Mouse (Mus musculus) thymus, postnatal 25 days (tissue): ENCODE measurements around the gene Iqsec1.

Source experiments
- DNase-seq: peaks from one replicate; pipeline ENCODE4 v3.0.0; 2022

Gene Iqsec1

GRCm38 (mm10) chr6:90810576-90810975, 177.9 kb downstream of the Iqsec1 start:
- DNase-seq, result no peak

DNA sequence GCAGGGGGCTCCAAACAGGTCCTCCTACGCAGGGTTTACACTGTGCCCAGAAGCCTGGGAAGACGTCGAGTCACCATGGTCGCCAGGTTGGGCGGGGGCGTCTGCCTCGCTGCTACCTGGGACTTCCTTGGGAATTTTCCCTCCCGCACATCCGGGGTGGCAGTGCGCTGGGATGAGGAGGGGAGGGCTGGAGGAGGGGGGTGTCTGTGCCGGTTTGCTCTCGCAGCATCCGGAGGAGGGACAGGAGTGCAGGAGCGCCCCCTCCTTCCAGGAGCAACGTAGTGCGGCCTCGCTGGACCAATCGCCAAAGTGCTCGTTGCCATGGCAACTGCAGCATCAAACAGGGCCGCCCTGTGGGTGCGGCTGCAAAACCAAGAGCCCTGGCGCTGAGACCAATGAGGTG, 178.5 kb downstream of the Iqsec1 start:
- peak; percentile 68 for DNase-seq

- no peak for DNase-seq
Measured at GRCm38 (mm10) chr6:90809077-90809840, 179.2 kb downstream of the Iqsec1 start.

GRCm38 (mm10) chr6:90808544-90808943, 179.9 kb downstream of the Iqsec1 start:
- DNase-seq, result no peak

DNA sequence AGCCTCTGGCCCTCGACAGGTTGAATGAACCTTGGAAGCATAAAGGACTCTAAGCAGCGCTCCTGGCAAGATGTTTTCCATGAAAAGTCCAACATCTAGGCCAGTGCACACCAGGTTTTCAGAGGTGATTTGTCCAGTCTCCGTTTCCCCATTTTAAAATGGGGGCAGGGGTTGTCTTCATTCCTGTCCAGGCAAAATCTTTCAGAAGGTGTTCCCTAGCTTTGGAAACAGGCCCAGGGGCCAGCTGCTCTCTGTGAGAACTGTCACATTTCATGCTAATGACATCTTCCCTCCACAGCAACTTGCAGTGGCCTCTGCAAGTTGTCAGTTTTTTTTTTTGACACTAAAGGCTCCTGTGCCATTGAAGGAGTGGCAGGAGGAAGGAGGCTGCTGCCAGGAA, 180.4 kb downstream of the Iqsec1 start:
- no peak for DNase-seq

DNA sequence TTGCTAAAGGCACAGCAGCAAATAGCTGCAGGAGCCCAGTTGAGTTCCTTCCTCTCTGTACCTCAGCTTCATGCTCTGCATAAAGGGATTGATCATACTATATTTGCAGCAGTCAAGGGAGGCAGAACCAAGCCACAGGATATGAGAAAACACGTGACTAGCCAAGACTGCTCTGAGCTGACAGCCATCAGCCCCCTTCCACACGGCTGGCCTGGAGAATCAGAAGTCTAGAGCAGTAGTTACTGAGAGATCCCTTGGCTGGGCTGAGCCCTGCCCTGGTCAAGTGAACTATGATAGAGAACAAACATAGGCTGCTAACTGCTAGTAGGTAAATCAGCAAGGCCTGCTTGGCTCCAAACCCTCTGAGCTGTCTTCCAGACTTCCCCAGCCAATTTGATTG, 180.9 kb downstream of the Iqsec1 start:
- peak; percentile 25 for DNase-seq

GRCm38 (mm10) chr6:90806743-90807142, 181.7 kb downstream of the Iqsec1 start:
- DNase-seq, result no peak

- DNase-seq, result no peak
Measured at GRCm38 (mm10) chr6:90805101-90805500, 183.4 kb downstream of the Iqsec1 start.

GRCm38 (mm10) chr6:90804646-90805045, 183.8 kb downstream of the Iqsec1 start:
- no peak for DNase-seq

DNA sequence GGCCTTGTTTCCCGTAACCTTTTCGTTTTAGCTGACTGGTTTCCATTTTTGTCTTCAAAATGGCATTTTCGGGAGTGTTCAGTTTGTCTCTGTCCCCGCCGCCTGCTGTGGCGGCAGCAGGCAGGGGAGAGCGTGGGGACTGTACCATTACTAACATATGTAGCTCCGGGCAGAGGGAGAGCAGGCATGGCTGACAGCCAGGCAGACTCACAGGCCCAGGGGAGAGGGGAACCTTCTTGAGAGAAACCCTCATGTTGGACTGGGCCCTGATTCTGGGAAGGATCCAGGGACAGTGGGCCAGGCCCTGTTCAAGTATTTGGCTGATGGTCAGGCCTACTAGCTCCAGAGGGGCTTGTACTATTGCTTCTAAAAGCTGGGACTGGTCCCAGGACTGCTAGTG, 185.9 kb downstream of the Iqsec1 start:
- no peak for DNase-seq

- no peak for DNase-seq
Measured at GRCm38 (mm10) chr6:90802058-90802457, 186.4 kb downstream of the Iqsec1 start.

DNA sequence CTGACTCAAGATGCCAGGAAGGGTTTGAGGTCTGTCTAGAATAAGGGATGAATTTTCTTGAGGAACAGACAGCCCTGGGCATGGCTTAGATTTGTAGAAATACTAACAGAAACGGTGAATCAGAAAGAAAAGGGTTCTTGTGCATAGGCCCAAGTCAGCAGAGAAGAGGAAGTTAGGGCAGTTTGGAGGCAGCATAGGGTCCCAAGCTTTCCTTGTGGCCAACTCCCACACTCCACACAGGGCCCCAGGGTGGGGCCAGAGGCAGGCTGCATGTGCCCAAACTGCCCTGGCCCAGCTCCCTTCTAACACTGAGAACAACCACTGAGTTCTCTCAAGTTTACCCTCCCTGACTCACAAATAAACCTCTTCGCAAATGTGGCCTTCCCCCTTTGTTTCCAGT, 187.7 kb downstream of the Iqsec1 start:
- DNase-seq, result no peak

- DNase-seq, result no peak
Measured at GRCm38 (mm10) chr6:90799116-90799515, 189.4 kb downstream of the Iqsec1 start.

GRCm38 (mm10) chr6:90798201-90798600, 190.3 kb downstream of the Iqsec1 start:
- no peak for DNase-seq

- no peak for DNase-seq
Measured at GRCm38 (mm10) chr6:90796902-90797596, 191.4 kb downstream of the Iqsec1 start.

- no peak for DNase-seq
Measured at GRCm38 (mm10) chr6:90790901-90791300, 197.6 kb downstream of the Iqsec1 start.

DNA sequence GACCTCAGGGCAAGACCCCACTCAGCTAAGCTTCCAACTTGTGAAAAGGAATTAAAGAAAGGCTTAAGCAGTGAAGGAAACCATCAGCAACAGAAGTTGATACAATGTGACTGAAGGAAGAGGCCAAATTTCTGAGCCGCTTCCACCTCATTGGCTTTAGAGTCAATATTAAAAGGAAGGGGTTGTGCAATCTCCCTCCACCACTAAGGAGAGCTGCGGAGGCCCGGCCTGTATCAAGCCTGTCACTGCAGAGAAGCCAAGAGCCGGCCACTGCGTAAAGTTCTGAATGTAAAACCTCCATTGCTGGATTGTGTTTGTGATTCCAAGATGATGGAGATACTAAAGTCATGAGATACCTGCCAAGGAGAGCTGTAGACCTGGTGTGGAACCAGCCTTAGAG, 199.0 kb downstream of the Iqsec1 start:
- DNase-seq, result no peak

DNA sequence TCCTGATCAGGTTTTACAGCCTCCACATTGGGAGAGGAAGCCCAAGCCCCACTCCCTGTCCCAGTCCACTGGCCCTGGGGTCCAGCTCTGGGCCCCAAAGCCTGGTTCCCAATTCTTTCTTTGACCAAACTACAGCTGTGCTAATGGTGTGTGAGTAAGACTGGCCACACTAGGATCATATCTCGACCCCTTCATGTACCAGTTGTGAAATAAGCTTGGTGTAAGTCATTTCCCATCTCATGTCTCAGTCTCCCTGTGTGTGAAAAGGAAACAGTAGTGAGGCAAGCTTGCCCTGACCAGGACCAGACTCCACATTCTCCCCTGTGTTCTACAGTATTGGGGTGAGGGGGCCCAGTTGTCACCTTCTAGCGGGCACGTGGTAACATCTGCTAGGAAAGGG, 200.9 kb downstream of the Iqsec1 start:
- no peak for DNase-seq

DNA sequence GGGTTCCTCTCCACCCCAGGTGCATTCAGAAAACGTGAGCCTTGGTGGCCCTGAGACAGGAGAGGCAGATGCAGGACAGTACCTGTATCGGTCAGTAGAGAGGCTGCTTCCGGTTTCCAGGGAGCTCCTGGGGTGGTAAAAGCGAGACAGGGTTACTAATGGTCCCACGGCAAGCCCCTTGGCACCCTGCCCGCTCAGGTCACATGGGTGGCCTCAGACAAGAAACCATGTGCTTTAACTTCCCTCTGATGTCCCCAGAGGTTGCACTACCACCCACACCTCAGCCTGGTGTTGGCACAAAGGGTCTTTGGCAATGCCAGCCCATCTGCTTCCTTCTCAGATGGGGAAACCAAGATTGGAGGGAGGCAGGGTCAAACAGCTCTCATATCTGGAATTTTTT, 201.4 kb downstream of the Iqsec1 start:
- DNase-seq, result no peak

DNA sequence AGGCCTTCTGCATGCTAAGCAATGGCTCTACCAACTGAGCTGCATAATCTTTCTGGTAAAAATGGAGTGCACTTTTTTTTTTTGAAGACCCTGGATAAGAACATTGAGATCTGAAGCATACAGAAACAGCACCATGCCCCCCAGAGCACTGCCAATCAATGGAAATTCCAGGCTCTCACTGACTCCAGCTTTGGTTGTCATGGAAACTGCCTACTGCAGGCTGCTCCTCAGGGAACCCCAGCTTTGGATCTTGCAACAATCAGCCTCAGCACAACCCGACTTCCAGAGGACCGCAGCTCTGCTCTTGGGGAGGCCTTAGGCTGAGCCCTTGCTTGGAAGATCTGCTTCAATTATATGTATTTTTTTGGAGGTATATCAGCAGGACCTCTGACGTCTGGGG, 201.9 kb downstream of the Iqsec1 start:
- no peak for DNase-seq

- DNase-seq, result no peak
Measured at GRCm38 (mm10) chr6:90783945-90784344, 204.5 kb downstream of the Iqsec1 start.

- no peak for DNase-seq
Measured at GRCm38 (mm10) chr6:90783176-90783575, 205.3 kb downstream of the Iqsec1 start.

DNA sequence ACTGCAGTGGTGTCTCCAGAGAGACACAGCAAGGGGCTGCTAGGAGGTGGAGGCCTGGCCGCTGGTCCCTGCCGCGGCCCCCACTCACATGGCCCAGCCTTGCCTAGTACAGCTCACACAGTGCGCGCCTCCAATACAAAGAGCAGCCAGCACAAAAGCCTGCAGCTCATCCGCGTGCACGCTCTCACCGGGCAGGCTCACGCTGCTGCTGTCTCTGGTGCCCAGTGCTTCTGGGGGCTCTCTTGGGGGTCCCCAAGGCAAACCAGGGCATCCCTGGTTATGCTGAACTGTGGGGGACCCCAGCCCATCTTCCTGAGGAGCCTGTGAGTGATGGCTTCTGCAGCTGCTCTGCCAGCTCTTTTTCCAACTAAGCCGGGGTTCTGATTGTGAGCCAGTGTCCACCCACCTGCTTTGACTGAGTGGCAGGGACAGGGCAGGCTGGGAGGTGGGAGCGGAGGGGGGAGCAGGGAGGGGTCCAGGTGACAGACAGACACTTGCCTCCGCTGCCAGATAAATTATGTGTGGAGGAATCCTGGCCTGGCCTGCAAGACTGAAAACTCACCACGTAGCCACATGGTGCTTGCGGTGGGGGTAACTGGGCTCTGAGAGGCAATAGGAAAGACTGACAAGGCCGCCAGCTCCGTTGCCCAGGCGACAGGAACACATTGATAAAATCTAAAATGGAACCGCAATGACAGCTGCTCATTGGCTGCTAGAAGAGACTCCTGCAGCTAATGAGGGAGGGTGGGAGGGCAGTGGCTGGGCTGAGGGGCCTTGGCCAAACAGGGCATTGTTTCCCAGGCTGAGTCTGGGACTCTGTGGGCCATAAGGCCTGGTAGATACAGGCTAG, 206.3 kb downstream of the Iqsec1 start:
- DNase-seq, result no peak

GRCm38 (mm10) chr6:90780532-90780931, 208.0 kb downstream of the Iqsec1 start:
- DNase-seq, result no peak
